Mouse (Mus musculus) activated CD4-positive, CD25-positive, alpha-beta regulatory T cell, adult 9 weeks (primary cell): ENCODE results near the gene Slc25a28. TPM values are rescaled to one million over a fixed set of nuclear protein-coding genes. Genes with fewer than 3 reads are reported as not detected.

Source experiments
- polyA plus RNA-seq: library from polyadenylated mRNA; unstranded; fragments of 100-300 nt; shearing (Covaris generic); gene quantifications from one replicate; pipeline ENCODE4 v1.2.1, GENCODE M21; 2017

The Slc25a28 gene
- 5.1 TPM for polyA plus RNA-seq

GRCm38 (mm10) chr19:43674730-43675524, at the start of gene Slc25a28:
TSS of gene Slc25a28 (minus strand) at chr19:43674881.

GRCm38 (mm10) chr19:43689419-43690246, 15.0 kb upstream of the Slc25a28 start, which contains the start of gene Entpd7:
TSS of gene Entpd7 (plus strand) at chr19:43689672.

Other genes starting within 250 kb of the Slc25a28 start
- not detected for gene Cnnm1, start 234.4 kb downstream of the Slc25a28 start, polyA plus RNA-seq
- gene Got1, start 150.3 kb downstream of the Slc25a28 start, polyA plus RNA-seq, result 55.5 TPM
- gene Nkx2-3, start 62.6 kb downstream of the Slc25a28 start, polyA plus RNA-seq, result not detected
- 5.1 TPM for gene Entpd7, start 14.8 kb upstream of the Slc25a28 start, polyA plus RNA-seq
- gene Cutc, start 78.1 kb upstream of the Slc25a28 start, polyA plus RNA-seq, result 13.1 TPM
- 38.1 TPM for gene Cox15, start 78.1 kb upstream of the Slc25a28 start, polyA plus RNA-seq
- not detected for gene Abcc2, start 107.3 kb upstream of the Slc25a28 start, polyA plus RNA-seq